Mouse (Mus musculus) megakaryocyte, embryonic 14.5 days (primary cell): ENCODE measurements around the gene Olfr392. TPM values are rescaled to one million over a fixed set of nuclear protein-coding genes. Genes with fewer than 3 reads are reported as not detected.

Experiments
- H3K27me3 ChIP-seq: replicated peaks from 2 replicates; pipeline ENCODE3; 2012; ENCODE audit warnings: inconsistent platforms
- H3K36me3 ChIP-seq: replicated peaks from 2 replicates; pipeline ENCODE3; 2012; ENCODE audit warnings: low read length, inconsistent platforms, mixed read lengths
- H3K4me1 ChIP-seq: 2 replicates; pipeline ENCODE4 v1.6.1; 2012; ENCODE audit warnings: inconsistent platforms
- H3K4me3 ChIP-seq: replicated peaks from 2 replicates; pipeline ENCODE3; 2012; ENCODE audit warnings: moderate library complexity, mild to moderate bottlenecking, inconsistent platforms
- H3K9me3 ChIP-seq: 2 replicates; pipeline ENCODE4 v1.6.1; 2012; ENCODE audit warnings: inconsistent platforms
- FLI1 ChIP-seq: IDR thresholded peaks from 2 replicates; pipeline ENCODE4 v1.6.1; 2012; ENCODE audit warnings: low read length, inconsistent platforms, mixed read lengths
- GATA1 ChIP-seq: IDR thresholded peaks from 3 replicates; pipeline ENCODE4 v1.6.1; 2012; ENCODE audit warnings: mixed read lengths, low read length, inconsistent platforms, borderline replicate concordance
- polyA plus RNA-seq: library from polyadenylated mRNA; stranded (reverse); fragments of >175 nt; gene quantifications from 2 replicates; pipeline ENCODE4 v1.2.3, GENCODE M21; 2012; ENCODE audit warnings: low replicate concordance; ENCODE audit not compliant: insufficient read depth

The Olfr392 gene
- polyA plus RNA-seq = not detected in 2 replicates

DNA sequence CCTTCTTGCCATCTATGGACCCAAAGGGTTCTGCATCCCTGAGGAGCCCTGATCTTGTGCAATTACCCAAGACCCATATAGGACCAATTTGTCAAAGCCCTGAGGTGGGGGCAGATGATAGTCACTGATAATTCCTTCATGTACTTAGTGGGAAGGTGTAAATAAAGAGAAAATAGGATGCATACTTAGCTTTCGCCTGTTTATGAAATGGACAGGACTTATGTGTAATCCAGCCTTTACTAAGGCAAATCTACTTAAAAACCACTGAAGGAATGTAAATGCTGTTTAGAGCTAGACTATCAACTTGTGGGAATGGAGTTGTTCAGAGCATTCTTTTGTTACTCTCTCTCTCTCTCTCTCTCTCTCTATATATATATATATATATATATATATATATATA is at the start of gene Olfr392:
TSS of gene Olfr392 (minus strand) at position 101 of the 400 bp plus-strand sequence.
- Histone ChIP-seq H3K36me3 (no peaks in the 10 kb centered on the region), H3K27me3 (no peaks in the 10 kb centered on the region), H3K4me3 (no peak within 1 kb of the TSS), H3K9me3 (no peaks in the 10 kb centered on the region), H3K4me1 (no peaks in the 10 kb centered on the region)
- TF ChIP-seq GATA1 (no peak), FLI1 (no peak)

DNA sequence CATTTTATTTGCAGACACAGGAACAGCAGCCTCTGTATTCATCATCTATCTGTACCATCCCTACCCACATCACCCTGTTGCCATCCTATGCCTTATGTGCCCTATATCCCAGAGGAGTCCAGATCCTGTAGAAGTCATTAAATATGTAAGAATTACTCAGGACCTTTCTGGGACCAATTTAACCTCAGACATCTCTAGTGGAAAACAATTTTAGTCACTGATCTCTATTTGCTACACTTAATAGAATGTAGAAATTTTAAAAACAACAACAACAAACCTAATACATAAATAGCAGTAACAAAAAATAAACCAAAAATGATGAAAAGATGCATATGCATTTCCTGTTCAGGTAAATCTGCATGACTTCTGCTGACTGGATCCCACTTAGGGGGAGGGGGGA is 34.5 kb upstream of the Olfr392 start, which contains the start of gene Olfr393:
TSS of gene Olfr393 (minus strand) at position 101 of the 400 bp plus-strand sequence.
- H3K36me3 ChIP-seq = no peaks in the 10 kb centered on the region
- no peak within 1 kb of the TSS for H3K4me3 ChIP-seq
- no peaks in the 10 kb centered on the region for H3K27me3 ChIP-seq
- TF ChIP-seq GATA1 (no peak), FLI1 (no peak)
- no peaks in the 10 kb centered on the region for H3K4me1 ChIP-seq
- H3K9me3 ChIP-seq = no peaks in the 10 kb centered on the region

DNA sequence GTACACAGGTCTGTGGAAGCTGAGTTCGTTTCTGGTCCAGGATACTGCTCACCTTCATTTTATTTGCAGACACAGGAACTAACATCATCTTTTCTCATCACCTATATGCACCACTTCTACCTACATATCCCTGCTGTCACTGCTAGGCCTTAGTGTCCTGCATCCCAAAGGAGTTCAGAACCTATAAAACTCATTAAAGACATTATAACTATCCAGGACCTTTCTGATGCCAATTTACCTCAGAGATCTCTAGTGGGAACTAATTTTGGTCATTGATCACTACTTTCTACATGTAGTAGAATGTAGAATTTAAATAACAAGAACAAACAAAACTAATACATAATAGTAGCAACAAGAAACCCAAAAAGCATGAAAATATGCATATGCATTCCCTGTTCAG is 13.9 kb downstream of the Olfr392 start, which contains the start of gene Olfr391-ps:
TSS of gene Olfr391-ps (minus strand) at position 101 of the 400 bp plus-strand sequence.
- Histone ChIP-seq H3K4me1 (no peaks in the 10 kb centered on the region), H3K27me3 (no peaks in the 10 kb centered on the region)
- TF ChIP-seq FLI1 = no peak
- no peak for TF ChIP-seq GATA1

DNA sequence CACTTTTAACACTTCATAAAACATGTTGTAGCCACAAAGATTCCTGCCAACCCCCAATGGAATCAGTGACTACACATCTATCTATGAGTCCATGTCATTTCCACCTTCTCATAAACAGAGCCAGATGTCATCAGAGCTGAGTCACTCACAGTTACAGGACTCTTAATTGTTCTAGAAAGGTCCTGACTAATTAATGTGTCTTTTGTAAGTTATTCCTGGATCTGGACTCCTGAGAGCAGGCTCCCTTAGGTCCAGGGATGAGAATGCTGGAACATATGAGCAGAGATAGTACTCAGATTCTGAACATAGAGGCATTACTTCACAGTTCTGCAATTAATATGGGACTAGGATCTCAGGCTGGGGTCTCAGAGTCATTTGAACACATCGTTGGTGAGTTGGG is 34.2 kb downstream of the Olfr392 start, which contains the start of gene Olfr390:
TSS of gene Olfr390 (plus strand) at position 301 of the 400 bp plus-strand sequence.
- no peak within 1 kb of the TSS for H3K4me3 ChIP-seq
- no peaks in the 10 kb centered on the region for H3K4me1 ChIP-seq
- H3K27me3 ChIP-seq = no peaks in the 10 kb centered on the region
- no peaks in the 10 kb centered on the region for H3K36me3 ChIP-seq
- H3K9me3 ChIP-seq = no peaks in the 10 kb centered on the region
- TF ChIP-seq FLI1 (no peak), GATA1 (no peak)

More for the DNA sequence above, 13.9 kb downstream of the Olfr392 start, which contains the start of gene Olfr391-ps:
- H3K36me3 ChIP-seq = no peaks in the 10 kb centered on the region
- no peak within 1 kb of the TSS for H3K4me3 ChIP-seq
- no peaks in the 10 kb centered on the region for H3K9me3 ChIP-seq

DNA sequence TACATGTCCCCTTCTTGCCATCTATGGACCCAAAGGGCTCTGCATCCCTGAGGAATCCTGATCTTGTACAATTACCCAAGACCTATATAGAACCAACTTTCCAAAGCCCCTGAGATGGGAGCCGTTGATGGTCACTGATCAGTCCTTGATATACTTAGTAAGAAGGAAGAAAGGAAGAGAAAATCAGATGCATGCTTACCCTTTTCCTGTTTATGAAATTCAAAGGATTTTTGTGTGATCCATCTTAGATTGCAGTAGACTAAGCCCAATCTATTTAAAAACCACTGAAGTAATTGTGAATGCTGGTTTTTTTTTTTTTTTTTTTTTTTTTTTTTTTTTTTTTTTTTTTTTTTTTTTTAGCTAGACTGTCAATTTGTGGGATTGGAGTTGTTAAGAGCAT is 36.2 kb downstream of the Olfr392 start, which contains the start of gene Olfr389:
TSS of gene Olfr389 (minus strand) at position 101 of the 400 bp plus-strand sequence.
- Histone ChIP-seq H3K36me3 (no peaks in the 10 kb centered on the region), H3K4me1 (no peaks in the 10 kb centered on the region), H3K27me3 (no peaks in the 10 kb centered on the region), H3K9me3 (no peaks in the 10 kb centered on the region), H3K4me3 (no peak within 1 kb of the TSS)
- TF ChIP-seq GATA1 = no peak
- TF ChIP-seq FLI1 = no peak

Other genes starting within 250 kb of the Olfr392 start
- not detected in 2 replicates for gene Olfr385, start 224.0 kb downstream of the Olfr392 start, polyA plus RNA-seq
- gene Olfr384, start 218.5 kb downstream of the Olfr392 start, polyA plus RNA-seq = not detected in 2 replicates
- gene Zfp735, start 128.3 kb downstream of the Olfr392 start, polyA plus RNA-seq = not detected in 2 replicates
- gene Olfr389, start 36.3 kb downstream of the Olfr392 start, polyA plus RNA-seq = not detected in 2 replicates
- not detected in 2 replicates for gene Olfr390, start 34.1 kb downstream of the Olfr392 start, polyA plus RNA-seq
- gene Olfr391-ps, start 14.0 kb downstream of the Olfr392 start, polyA plus RNA-seq = 0.30 TPM in 1 of 2 replicates, not detected in the other
- gene Olfr393, start 34.4 kb upstream of the Olfr392 start, polyA plus RNA-seq = not detected in 2 replicates
- gene Olfr394, start 73.7 kb upstream of the Olfr392 start, polyA plus RNA-seq = 0.49 TPM in 1 of 2 replicates, not detected in the other
- gene Olfr395, start 92.2 kb upstream of the Olfr392 start, polyA plus RNA-seq = not detected in 2 replicates
- not detected in 2 replicates for gene Olfr23, start 119.6 kb upstream of the Olfr392 start, polyA plus RNA-seq
- gene Olfr397, start 143.8 kb upstream of the Olfr392 start, polyA plus RNA-seq = not detected in 2 replicates
- gene Olfr398, start 173.4 kb upstream of the Olfr392 start, polyA plus RNA-seq = not detected in 2 replicates
- not detected in 2 replicates for gene Olfr139, start 239.5 kb upstream of the Olfr392 start, polyA plus RNA-seq
- gene Olfr399, start 239.6 kb upstream of the Olfr392 start, polyA plus RNA-seq = not detected in 2 replicates